Mouse (Mus musculus) midbrain, embryonic 12.5 days (tissue): Measurements from ENCODE around the gene Nfe2l2. TPM values are rescaled to one million over a fixed set of nuclear protein-coding genes. Genes with fewer than 3 reads are reported as not detected.

Experiments used
- ATAC-seq: fragments of 200-750 bp; cut with Nextera tagmentation; 2 replicates; pipeline ENCODE4 v1.8.0; 2017; ENCODE audit warnings: low read depth, moderate TSS enrichment, moderate library complexity; ENCODE audit not compliant: low FRiP score
- H3K27ac ChIP-seq: fragments of 300-500 bp; sonication (generic); replicated peaks from 2 replicates; pipeline ENCODE4 v1.5.1; 2016; ENCODE audit warnings: mild to moderate bottlenecking
- H3K27me3 ChIP-seq: fragments of 300-500 bp; sonication (generic); 2 replicates; pipeline ENCODE4 v1.6.1; 2016; ENCODE audit warnings: mild to moderate bottlenecking
- H3K36me3 ChIP-seq: fragments of 300-500 bp; sonication (generic); 2 replicates; pipeline ENCODE4 v1.6.1; 2016
- H3K4me1 ChIP-seq: fragments of 300-500 bp; sonication (generic); 2 replicates; pipeline ENCODE4 v1.6.1; 2016
- H3K4me2 ChIP-seq: fragments of 300-500 bp; sonication (generic); replicated peaks from 2 replicates; pipeline ENCODE4 v1.6.1; 2016; ENCODE audit warnings: mild to moderate bottlenecking, moderate library complexity
- H3K4me3 ChIP-seq: fragments of 300-500 bp; sonication (generic); 2 replicates; pipeline ENCODE4 v1.5.1; 2016; ENCODE audit warnings: mild to moderate bottlenecking
- H3K9ac ChIP-seq: fragments of 300-500 bp; sonication (generic); replicated peaks from 2 replicates; pipeline ENCODE4 v1.6.1; 2016; ENCODE audit warnings: mild to moderate bottlenecking, moderate library complexity
- H3K9me3 ChIP-seq: fragments of 300-500 bp; sonication (generic); 2 replicates; pipeline ENCODE4 v1.6.1; 2016; ENCODE audit warnings: mild to moderate bottlenecking
- WGBS: fragments of 180-500 bp; shearing (Covaris S2); methylation state at CpG from one replicate; pipeline ENCODE4 v1.1.7; 2016; 5-methylcytosine and 5-hydroxymethylcytosine counted together
- polyA plus RNA-seq: library from polyadenylated mRNA; unstranded; fragments of >200 nt; fragmentation: Nextera tagmentation; extraction: Ambion mirVana; gene quantifications from 2 replicates; pipeline ENCODE4 v1.2.1, GENCODE M21; 2016

The Nfe2l2 gene
- polyA plus RNA-seq, 1 experiment from 2014 or later, result 20.3 TPM

- Histone ChIP-seq H3K4me3 (no peak overlapping the region), H3K9ac (no peak overlapping the region), H3K4me1 (no peaks in the 10 kb centered on the region)
Measured at GRCm38 (mm10) chr2:75676567-75676966, 27.9 kb downstream of the Nfe2l2 start.

DNA sequence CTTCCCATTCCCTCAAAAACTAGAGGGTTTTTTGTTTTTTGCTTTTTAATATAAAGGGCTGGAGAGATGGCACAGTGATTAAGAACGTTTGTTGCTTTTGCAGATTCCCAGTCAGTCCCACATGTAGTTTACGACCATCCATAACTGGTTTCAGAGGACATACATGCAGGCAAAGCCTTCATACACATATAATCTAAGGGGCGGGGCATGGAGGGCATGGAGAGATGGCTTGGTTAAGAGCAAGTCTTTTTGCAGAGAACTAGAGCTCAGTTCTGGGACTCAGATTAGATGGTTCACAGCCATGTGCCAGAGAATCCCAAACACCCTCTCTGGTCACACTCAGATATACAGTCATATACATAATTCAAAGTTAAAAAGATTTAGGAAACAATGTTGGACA lies 31.9 kb downstream of the Nfe2l2 start:
- no peaks in the 10 kb centered on the region for H3K9me3 ChIP-seq
- no peaks in the 10 kb centered on the region for H3K4me1 ChIP-seq
- no peak overlapping the region for H3K9ac ChIP-seq
- H3K4me3 ChIP-seq, result no peak overlapping the region
- WGBS, result 91% methylated on average over 3 of the region's 3 CpGs
- H3K4me2 ChIP-seq, result no peak overlapping the region
- H3K27me3 ChIP-seq, result no peaks in the 10 kb centered on the region
- H3K36me3 ChIP-seq, result peaks cover 13% of the 10 kb centered on the region
- H3K27ac ChIP-seq, result no peak overlapping the region
- no peak for ATAC-seq

More at GRCm38 (mm10) chr2:75676567-75676966, 27.9 kb downstream of the Nfe2l2 start:
- 72% methylated on average over 14 of the region's 14 CpGs for WGBS
- no peaks in the 10 kb centered on the region for H3K9me3 ChIP-seq
- H3K4me2 ChIP-seq, result no peak overlapping the region
- no peaks in the 10 kb centered on the region for H3K27me3 ChIP-seq
- ATAC-seq, result no peak
- peaks cover 13% of the 10 kb centered on the region for H3K36me3 ChIP-seq
- H3K27ac ChIP-seq, result 0 out of 2 replicates have a peak overlapping the region, but pooled peaks have one; percentile 6

GRCm38 (mm10) chr2:75671337-75671660 lies 33.1 kb downstream of the Nfe2l2 start:
- 83% methylated on average over 2 of the region's 2 CpGs for WGBS
- Histone ChIP-seq H3K36me3 (peaks cover 6% of the 10 kb centered on the region), H3K9ac (no peak overlapping the region), H3K4me3 (no peak overlapping the region), H3K9me3 (no peaks in the 10 kb centered on the region), H3K4me1 (no peaks in the 10 kb centered on the region), H3K27me3 (no peaks in the 10 kb centered on the region), H3K27ac (no peak overlapping the region), H3K4me2 (no peak overlapping the region)
- ATAC-seq, result no peak

- Histone ChIP-seq H3K4me2 (no peak overlapping the region), H3K4me1 (no peaks in the 10 kb centered on the region), H3K27ac (no peak overlapping the region), H3K27me3 (no peaks in the 10 kb centered on the region), H3K9ac (no peak overlapping the region), H3K4me3 (no peak overlapping the region), H3K36me3 (no peaks in the 10 kb centered on the region), H3K9me3 (no peaks in the 10 kb centered on the region)
- WGBS, result 85% methylated on average over 6 of the region's 6 CpGs
- no peak for ATAC-seq
Measured at GRCm38 (mm10) chr2:75670446-75671336, 33.8 kb downstream of the Nfe2l2 start.

DNA sequence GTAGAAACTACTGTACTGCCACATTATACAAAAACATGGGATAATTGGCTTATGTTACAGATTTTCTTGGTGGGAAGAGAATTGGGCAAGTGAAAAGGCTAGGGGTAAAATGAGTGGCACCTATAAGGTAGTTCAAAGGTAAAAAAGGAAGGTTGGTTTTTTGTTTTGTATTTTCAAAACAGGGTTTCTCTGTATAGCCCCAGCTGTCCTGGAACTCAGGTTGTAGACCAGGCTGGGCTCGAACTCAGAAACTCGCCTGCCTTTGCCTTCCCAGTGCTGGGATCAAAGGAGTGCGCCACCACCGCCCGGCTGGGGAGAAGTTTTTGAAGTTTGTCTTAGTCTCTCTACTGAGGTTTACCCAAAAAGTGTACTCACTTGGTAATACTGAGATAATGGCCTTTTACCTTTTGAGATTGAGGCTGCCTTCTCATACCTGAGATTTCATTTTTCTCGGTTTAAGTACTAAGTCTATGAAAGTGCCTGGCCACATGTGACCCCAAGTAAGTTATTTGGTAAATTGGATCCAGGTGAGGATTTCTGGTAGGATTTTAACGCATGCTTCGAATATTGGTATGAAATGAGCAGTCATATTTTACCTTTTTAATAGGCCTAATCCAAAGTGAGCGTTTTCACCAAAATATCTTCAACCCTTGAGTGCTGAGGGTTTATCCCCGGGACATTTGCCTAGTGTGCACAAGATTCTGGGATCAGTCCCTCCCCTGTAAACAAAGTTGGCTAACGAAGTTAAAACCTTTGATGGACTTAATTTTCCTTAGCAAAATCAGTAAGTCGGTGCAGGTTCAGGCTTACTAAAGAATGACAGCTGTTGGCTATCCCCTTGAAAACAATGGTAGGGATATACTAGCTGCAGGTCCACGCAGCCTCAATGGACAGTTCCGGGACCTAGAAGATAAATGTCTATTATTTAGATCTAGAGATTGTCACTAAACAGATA lies 34.7 kb downstream of the Nfe2l2 start:
- H3K9ac ChIP-seq, result no peak overlapping the region
- peaks cover 5% of the 10 kb centered on the region for H3K36me3 ChIP-seq
- no peak overlapping the region for H3K27ac ChIP-seq
- WGBS, result 40% methylated on average over 14 of the region's 14 CpGs
- no peak overlapping the region for H3K4me3 ChIP-seq
- H3K4me2 ChIP-seq, result no peak overlapping the region
- H3K27me3 ChIP-seq, result no peaks in the 10 kb centered on the region
- ATAC-seq, result peak; percentile 10; the same call in 1 of the 2 replicates
- no peaks in the 10 kb centered on the region for H3K4me1 ChIP-seq
- no peaks in the 10 kb centered on the region for H3K9me3 ChIP-seq

GRCm38 (mm10) chr2:75661106-75661505 lies 43.3 kb downstream of the Nfe2l2 start:
- Histone ChIP-seq H3K27me3 (no peaks in the 10 kb centered on the region), H3K4me3 (peak overlapping the region; percentile 93), H3K27ac (no peak overlapping the region), H3K4me2 (peak overlapping the region; percentile 78), H3K4me1 (peaks cover 23% of the 10 kb centered on the region), H3K9ac (peak overlapping the region; percentile 98), H3K9me3 (no peaks in the 10 kb centered on the region), H3K36me3 (peaks cover 29% of the 10 kb centered on the region)
- ATAC-seq, result no peak
- 38% methylated on average over 2 of the region's 2 CpGs for WGBS

DNA sequence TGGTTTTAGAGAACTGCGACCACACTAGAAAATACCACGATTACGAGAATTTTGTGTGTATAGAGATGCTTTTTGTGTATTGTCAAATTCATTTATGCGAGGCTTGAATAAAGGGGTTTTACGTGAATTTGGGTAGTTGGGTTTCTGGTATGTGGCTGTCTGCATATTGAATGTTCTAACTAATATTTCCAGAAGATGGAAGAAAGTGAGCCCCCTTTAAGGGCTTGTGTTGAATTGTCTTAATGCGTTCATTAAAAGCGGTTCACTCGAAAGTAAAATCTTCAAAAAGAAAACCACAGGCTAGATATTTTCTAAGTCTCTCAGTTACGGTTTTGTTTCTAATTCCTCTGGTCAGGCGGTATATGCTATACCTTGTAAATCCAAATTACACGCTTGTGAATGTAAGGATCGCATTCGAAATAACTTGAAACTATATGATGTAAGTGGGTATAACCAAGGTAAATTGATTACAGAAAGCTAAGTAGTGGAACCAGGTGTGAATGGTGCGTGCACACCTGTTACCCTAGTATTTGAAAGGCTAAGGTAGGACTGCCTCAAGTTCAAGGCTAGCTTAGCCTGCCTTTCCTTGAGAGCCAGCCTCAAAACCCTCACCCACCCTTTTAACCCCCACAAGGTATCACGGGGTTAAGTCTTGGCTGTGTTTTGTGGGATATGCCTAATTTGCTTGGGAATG lies 44.0 kb downstream of the Nfe2l2 start:
- WGBS, result 4% methylated on average over 15 of the region's 15 CpGs
- no peak for ATAC-seq
- peak overlapping the region; percentile 98 for H3K9ac ChIP-seq
- H3K36me3 ChIP-seq, result peaks cover 29% of the 10 kb centered on the region
- H3K27me3 ChIP-seq, result no peaks in the 10 kb centered on the region
- peak overlapping the region; percentile 98; the same call in 1 of the 2 replicates for H3K27ac ChIP-seq
- H3K9me3 ChIP-seq, result no peaks in the 10 kb centered on the region
- peak overlapping the region; percentile 93 for H3K4me3 ChIP-seq
- H3K4me2 ChIP-seq, result peak overlapping the region; percentile 78
- peaks cover 23% of the 10 kb centered on the region for H3K4me1 ChIP-seq

DNA sequence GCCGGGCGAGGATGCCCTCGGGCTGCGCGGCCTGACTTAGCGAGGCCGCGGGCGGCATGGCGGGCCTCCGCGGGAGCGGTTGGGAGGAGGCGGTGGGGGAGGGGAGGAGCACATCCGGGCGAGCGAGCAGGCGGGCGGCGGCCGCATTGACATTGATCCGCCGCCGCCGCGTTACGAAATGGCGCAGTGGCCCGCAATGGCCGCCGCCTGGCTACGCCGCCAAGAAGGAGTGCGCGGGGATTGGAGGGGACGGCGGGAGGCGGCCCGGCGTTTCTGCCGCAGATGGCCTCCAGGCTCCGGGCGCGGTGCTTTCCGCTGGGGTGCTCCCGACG lies 44.8 kb downstream of the Nfe2l2 start:
- Histone ChIP-seq H3K36me3 (peaks cover 22% of the 10 kb centered on the region), H3K4me2 (peak overlapping the region; percentile 78), H3K27me3 (no peaks in the 10 kb centered on the region), H3K27ac (peak overlapping the region; percentile 98), H3K9me3 (no peaks in the 10 kb centered on the region), H3K4me1 (peaks cover 23% of the 10 kb centered on the region), H3K9ac (peak overlapping the region; percentile 98), H3K4me3 (peak overlapping the region; percentile 93)
- 0% methylated on average over 22 of the region's 47 CpGs for WGBS
- ATAC-seq, result peak; percentile 60; the same call in 1 of the 2 replicates

DNA sequence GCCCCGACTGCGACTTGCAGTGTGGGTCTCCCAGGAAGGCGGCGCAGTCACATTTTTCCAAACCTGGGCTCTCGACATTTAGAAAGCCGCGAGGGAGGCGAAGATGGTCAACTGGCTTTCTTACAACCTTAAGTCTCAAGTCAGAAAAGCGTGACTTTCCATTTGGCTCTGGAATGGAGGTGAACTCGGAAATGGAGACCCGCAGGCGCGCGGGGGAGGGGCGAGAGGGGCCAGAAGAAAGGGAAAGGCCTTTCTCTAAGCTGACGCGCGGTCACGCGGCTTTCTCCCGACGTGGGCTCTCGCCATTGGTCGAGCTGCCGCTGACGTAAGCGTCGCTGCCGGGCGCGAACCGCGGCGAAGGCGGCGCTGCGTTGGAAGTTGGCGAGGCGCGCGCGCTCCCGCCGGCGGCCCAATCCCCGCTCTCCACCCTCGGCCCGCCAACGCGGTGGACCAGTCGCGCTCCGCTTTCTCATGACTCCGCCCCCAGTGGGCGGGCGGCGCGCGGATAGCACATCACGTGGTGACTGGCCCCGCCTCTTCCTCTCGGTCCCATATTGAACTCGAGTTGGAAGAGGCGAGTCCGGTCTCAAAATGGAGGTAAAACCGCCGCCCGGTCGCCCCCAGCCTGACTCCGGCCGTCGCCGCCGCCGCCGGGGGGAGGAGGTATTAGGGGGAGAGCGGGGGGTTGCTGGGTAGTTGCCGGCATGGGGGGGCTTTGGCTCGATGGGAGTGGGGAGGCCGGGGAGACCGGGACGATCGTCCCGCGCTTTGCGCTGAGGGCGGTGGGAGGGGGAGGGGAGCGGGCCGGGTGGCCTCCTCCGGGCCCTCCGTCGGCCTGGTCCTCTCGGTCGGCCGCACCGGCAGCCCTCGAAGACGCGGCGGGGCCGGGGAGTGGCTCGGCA lies 45.5 kb downstream of the Nfe2l2 start, which contains the start of gene Hnrnpa3:
Gene Hnrnpa3, plus strand, starts transcription at position 535 of the 902 bp plus-strand sequence.
- Histone ChIP-seq H3K9me3 (no peaks in the 10 kb centered on the region), H3K9ac (peak within 1 kb of the TSS; percentile 98), H3K36me3 (peaks cover 17% of the 10 kb centered on the region), H3K27ac (peak within 1 kb of the TSS; percentile 98), H3K27me3 (no peaks in the 10 kb centered on the region), H3K4me2 (peak within 1 kb of the TSS; percentile 78), H3K4me1 (peaks cover 23% of the 10 kb centered on the region), H3K4me3 (peak within 1 kb of the TSS; percentile 93)
- under 1% methylated on average over 87 of the region's 102 CpGs for WGBS
- ATAC-seq, result peak; percentile 96

DNA sequence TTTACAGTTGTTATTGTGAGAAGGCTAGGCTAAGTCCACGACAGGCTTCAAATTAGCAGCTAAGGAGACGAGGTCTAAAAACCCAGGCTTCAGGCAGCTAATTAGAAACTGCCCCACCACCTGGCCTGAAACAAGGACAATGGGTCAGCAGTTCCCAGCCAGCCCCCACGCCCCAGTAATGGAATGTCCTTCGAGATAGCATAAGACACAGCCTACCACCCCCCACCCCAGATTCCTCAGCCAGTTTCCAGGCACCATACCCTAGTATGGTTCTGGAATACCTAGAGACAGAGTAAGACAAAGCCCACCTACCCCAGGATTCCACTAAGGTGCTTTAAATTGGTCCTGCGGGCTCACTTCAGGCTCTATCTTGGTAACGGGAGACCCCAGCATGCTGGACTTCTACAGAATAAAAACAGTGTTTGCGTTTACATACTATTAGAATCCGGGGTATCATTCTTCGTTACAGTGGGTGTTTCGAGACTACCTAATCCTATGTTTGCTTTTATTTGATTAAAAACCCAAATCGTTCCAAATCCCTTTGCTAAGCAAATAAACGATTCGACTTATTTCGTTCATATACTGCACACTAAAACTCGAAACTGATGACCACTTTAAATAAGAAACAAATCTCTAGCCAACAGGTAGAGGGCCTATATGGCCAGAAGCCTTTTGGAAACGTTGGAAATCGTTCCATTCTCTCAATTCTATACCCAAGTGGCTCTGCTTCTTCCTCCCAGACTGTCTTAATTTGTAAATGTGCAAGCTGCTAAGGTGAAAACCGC lies 46.3 kb downstream of the Nfe2l2 start:
- H3K9ac ChIP-seq, result peak overlapping the region; percentile 73
- no peaks in the 10 kb centered on the region for H3K27me3 ChIP-seq
- peaks cover 23% of the 10 kb centered on the region for H3K4me1 ChIP-seq
- peaks cover 9% of the 10 kb centered on the region for H3K36me3 ChIP-seq
- 1% methylated on average over 18 of the region's 18 CpGs for WGBS
- H3K27ac ChIP-seq, result peak overlapping the region; percentile 93
- peak overlapping the region; percentile 60 for H3K4me2 ChIP-seq
- H3K9me3 ChIP-seq, result no peaks in the 10 kb centered on the region
- peak overlapping the region; percentile 93 for H3K4me3 ChIP-seq
- no peak for ATAC-seq
